Mouse (Mus musculus) ES-E14 (cell line): ENCODE results near the gene Hyal2.

ENCODE experiments used
- HCFC1 ChIP-seq: IDR thresholded peaks from 2 replicates; pipeline ENCODE4 v1.6.1; 2012; ENCODE audit warnings: low read length, inconsistent platforms, borderline replicate concordance; ENCODE audit not compliant: insufficient read depth
- MAFK ChIP-seq: IDR thresholded peaks from 2 replicates; pipeline ENCODE4 v1.6.1; 2014; ENCODE audit warnings: mild to moderate bottlenecking, low read depth, low read length, inconsistent platforms; ENCODE audit not compliant: insufficient read depth
- ZC3H11A ChIP-seq: IDR thresholded peaks from 2 replicates; pipeline ENCODE4 v1.6.1; 2012; ENCODE audit warnings: low read depth, mild to moderate bottlenecking, inconsistent platforms, low read length, borderline replicate concordance

DNA sequence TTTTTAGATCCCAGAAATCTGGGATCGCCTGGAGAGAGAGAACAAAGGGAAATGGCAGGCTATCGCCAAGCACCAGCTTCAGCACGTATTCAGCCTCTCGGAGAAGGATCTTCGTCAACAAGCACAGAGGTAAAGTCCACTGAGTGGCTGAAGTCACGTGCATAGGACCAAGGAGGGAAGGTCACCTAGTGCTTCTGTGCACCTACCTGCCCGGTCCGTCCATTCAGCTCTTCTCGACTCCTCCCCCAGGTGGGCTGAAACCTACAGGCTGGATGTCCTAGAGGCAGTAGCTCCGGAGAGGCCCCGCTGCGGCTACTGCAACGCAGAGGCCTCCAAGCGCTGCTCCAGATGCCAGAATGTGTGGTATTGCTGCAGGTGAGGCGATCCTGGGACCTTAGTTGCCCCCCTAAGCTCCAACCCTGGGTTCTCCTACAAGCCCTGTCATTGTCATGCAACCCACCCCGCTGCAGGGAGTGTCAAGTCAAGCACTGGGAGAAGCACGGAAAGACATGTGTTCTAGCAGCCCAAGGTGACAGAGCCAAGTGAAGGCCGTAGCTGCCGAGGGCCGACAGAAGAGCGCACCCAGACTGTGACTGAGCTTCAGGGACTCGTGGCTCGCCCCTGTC, 17.1 kb upstream of the Hyal2 start:
- TF ChIP-seq ZC3H11A (no peak), HCFC1 (no peak), MAFK (no peak)
